In the genomic region with DNA sequence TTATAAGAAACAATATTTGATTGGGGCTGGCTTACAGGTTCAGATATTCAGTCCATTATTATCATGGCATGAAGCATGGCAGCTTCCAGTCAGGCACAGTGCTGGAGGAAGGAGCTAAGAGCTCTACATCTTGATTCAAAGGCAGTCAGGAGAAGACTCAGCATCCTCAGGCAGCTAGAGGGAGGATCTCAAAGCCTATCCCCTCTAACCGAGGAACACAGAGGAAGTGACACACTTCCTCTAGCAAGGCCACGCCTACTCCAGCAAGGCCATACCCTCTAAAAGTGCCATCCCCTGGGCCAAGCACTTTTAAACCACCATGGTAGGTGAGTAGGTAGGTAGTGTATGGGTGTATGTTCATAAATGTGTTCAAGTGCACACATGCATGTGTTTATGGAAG, we compare ENCODE assay signal across 1 mouse cellular context.
A peak's percentile ranks its signal among the peaks of the same experiment; 100 is the strongest.
TF ChIP-seq lines count a peak whose summit lies in the region.

No protein-coding gene starts in this region.

TF ChIP-seq in MEL, 35 proteins besides CTCF, POLR2A, EP300 and RAD21 (continued from another document):
- TF ChIP-seq TBP (IDR thresholded peaks at IDR 0.05; ENCODE audit: low read depth, low read length) (peak; percentile 84), NELFE (IDR thresholded peaks at IDR 0.05; ENCODE audit: low read depth, low read length) (peak; percentile 44; the same call in 1 of the 2 replicates)
